20 mouse cellular contexts compared by ENCODE assay signal in the genomic region with DNA sequence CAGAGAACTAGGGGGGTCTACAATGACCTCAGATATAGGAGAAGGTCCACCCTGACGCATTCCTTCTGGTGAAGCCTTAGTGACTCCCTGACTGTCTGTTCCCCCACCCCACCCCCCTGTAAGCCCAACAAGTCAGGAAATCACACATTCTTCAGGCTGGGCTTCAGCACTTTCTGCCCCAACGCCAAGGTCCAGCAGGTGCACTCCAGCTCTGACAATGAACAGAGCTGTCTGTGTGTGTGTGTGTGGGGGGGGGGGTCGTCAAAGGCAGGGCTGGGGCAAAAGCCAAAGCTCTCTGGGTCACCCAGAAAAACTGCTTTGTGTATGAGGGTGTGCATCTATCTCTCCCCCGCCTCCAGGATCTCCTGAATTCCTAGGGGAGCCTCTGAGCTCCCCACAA. TPM values are rescaled to one million over a fixed set of nuclear protein-coding genes. Genes with fewer than 3 reads are reported as not detected.
DNase-seq lines count a peak whose midpoint lies in the region; ATAC-seq and TF ChIP-seq lines count a peak whose summit lies in the region.
"Had no signal": no experiment of that assay in that cellular context is flagged by ENCODE, and none has a peak within 500 bp of the region (broad histone marks: within the 10 kb centered on the region; RNA-seq: fewer than 3 reads in every experiment).

No protein-coding gene starts in this region.

- no peaks in the 10 kb centered on the region for H3K36me3 ChIP-seq in kidney, adult 2 months (ENCODE audit: control insufficient read depth, insufficient read depth, low read length)
- H3K36me3 ChIP-seq in kidney, embryonic 14.5 days (ENCODE audit: control insufficient read depth, insufficient read depth, low read length), result no peaks in the 10 kb centered on the region
- H3K36me3 ChIP-seq in midbrain, embryonic 11.5 days (ENCODE audit: control insufficient read depth, insufficient read depth, low read length), result no peaks in the 10 kb centered on the region
- H3K36me3 ChIP-seq in midbrain, embryonic 13.5 days, result no peaks in the 10 kb centered on the region
- H3K36me3 ChIP-seq in stomach, postnatal 0 days (ENCODE audit: control insufficient read depth, insufficient read depth, low read length), result no peaks in the 10 kb centered on the region
- H3K36me3 ChIP-seq: embryonic facial prominence, embryonic 13.5 days; forebrain, embryonic 12.5 days; heart, embryonic 15.5 days had no signal

- peak; percentile 32 for DNase-seq in kidney, adult 2 months
- peak; percentile 59 for DNase-seq in midbrain, embryonic 11.5 days (ENCODE audit: low spot score, missing footprints)
- no peak for DNase-seq in stomach, postnatal 0 days (ENCODE audit: low spot score)
- DNase-seq in layer of hippocampus, adult 11-12 months (ENCODE audit: low spot score), result no peak
- DNase-seq: adrenal gland, postnatal 25 days; cerebellum, adult 18-20 months; cerebellum, adult 9-11 months; cerebellum, postnatal 36 days; gastrocnemius, postnatal 14 days; heart, adult 2 months; heart, postnatal 14 days had no signal

- H3K9me3 ChIP-seq in kidney, embryonic 14.5 days (ENCODE audit: control insufficient read depth, low read length), result no peaks in the 10 kb centered on the region
- H3K9me3 ChIP-seq in midbrain, embryonic 11.5 days (ENCODE audit: control insufficient read depth, low read length), result no peaks in the 10 kb centered on the region
- no peaks in the 10 kb centered on the region for H3K9me3 ChIP-seq in midbrain, embryonic 13.5 days
- H3K9me3 ChIP-seq in stomach, postnatal 0 days (ENCODE audit: control insufficient read depth, low read length), result no peaks in the 10 kb centered on the region
- H3K9me3 ChIP-seq: embryonic facial prominence, embryonic 13.5 days; forebrain, embryonic 12.5 days; heart, embryonic 15.5 days had no signal

- peaks cover 46% of the 10 kb centered on the region for H3K4me1 ChIP-seq in kidney, adult 2 months (ENCODE audit: control insufficient read depth, insufficient read depth, low read length)
- H3K4me1 ChIP-seq in kidney, embryonic 14.5 days (ENCODE audit: control insufficient read depth, insufficient read depth, low read length), result 0 out of 2 replicates have a peak, but pooled peaks cover 7% of the 10 kb centered on the region
- H3K4me1 ChIP-seq in midbrain, embryonic 11.5 days (ENCODE audit: control insufficient read depth, insufficient read depth, low read length), result peaks cover 2% of the 10 kb centered on the region; the same call in 1 of the 2 replicates
- peaks cover 11% of the 10 kb centered on the region for H3K4me1 ChIP-seq in midbrain, embryonic 13.5 days (replicated peaks)
- peaks cover 6% of the 10 kb centered on the region; the same call in 1 of the 2 replicates for H3K4me1 ChIP-seq in stomach, postnatal 0 days (replicated peaks; ENCODE audit: control insufficient read depth, insufficient read depth)

- H3K27ac ChIP-seq in kidney, adult 2 months (ENCODE audit: insufficient read depth, low read depth, low read length), result peak overlapping the region; percentile 88
- H3K27ac ChIP-seq in kidney, embryonic 14.5 days (ENCODE audit: low read depth, low read length), result no peak overlapping the region
- no peak overlapping the region for H3K27ac ChIP-seq in midbrain, embryonic 11.5 days (ENCODE audit: low read depth, low read length)
- no peak overlapping the region for H3K27ac ChIP-seq in midbrain, embryonic 13.5 days
- peak overlapping the region; percentile 45; the same call in 1 of the 2 replicates for H3K27ac ChIP-seq in stomach, postnatal 0 days (replicated peaks)
- H3K27ac ChIP-seq: embryonic facial prominence, embryonic 13.5 days; forebrain, embryonic 12.5 days; heart, adult 2 months; heart, embryonic 15.5 days had no signal

- TF ChIP-seq EP300 in stomach, postnatal 0 days (optimal IDR thresholded peaks at IDR 0.05), result no peak

- no peak for TF ChIP-seq CTCF in kidney, adult 2 months (conservative IDR thresholded peaks at IDR 0.05; ENCODE audit: insufficient read depth, insufficient read length, low read depth, low read length)
- TF ChIP-seq CTCF in stomach, postnatal 0 days (IDR thresholded peaks at IDR 0.05; ENCODE audit: low read depth), result no peak

- no peak for TF ChIP-seq POLR2A in kidney, adult 2 months (IDR thresholded peaks at IDR 0.05; ENCODE audit: low read depth, low read length)

- peak overlapping the region; percentile 49 for H3K4me3 ChIP-seq in kidney, adult 2 months (ENCODE audit: insufficient read depth, low read depth, low read length)
- no peak overlapping the region for H3K4me3 ChIP-seq in kidney, embryonic 14.5 days (ENCODE audit: low read length)
- H3K4me3 ChIP-seq in midbrain, embryonic 11.5 days (ENCODE audit: low read depth, low read length), result no peak overlapping the region
- no peak overlapping the region for H3K4me3 ChIP-seq in midbrain, embryonic 13.5 days (replicated peaks)
- H3K4me3 ChIP-seq in stomach, postnatal 0 days (ENCODE audit: low read depth, low read length), result no peak overlapping the region
- H3K4me3 ChIP-seq: embryonic facial prominence, embryonic 13.5 days; forebrain, embryonic 12.5 days; heart, adult 2 months; heart, embryonic 15.5 days had no signal

- H3K4me2 ChIP-seq in kidney, embryonic 14.5 days (replicated peaks; ENCODE audit: low read depth, low read length), result no peak overlapping the region
- no peak overlapping the region for H3K4me2 ChIP-seq in midbrain, embryonic 11.5 days
- no peak overlapping the region for H3K4me2 ChIP-seq in midbrain, embryonic 13.5 days (replicated peaks)
- peak overlapping the region; percentile 35 for H3K4me2 ChIP-seq in stomach, postnatal 0 days (replicated peaks; ENCODE audit: low read depth)
- H3K4me2 ChIP-seq: embryonic facial prominence, embryonic 13.5 days; forebrain, embryonic 12.5 days; heart, embryonic 11.5 days; heart, embryonic 15.5 days had no signal

- no peaks in the 10 kb centered on the region for H3K27me3 ChIP-seq in kidney, adult 2 months (replicated peaks; ENCODE audit: control insufficient read depth, insufficient read depth, low read length)
- H3K27me3 ChIP-seq in kidney, embryonic 14.5 days (ENCODE audit: control insufficient read depth, insufficient read depth, low read length), result peaks cover 9% of the 10 kb centered on the region; the same call in 1 of the 2 replicates
- H3K27me3 ChIP-seq in midbrain, embryonic 11.5 days (ENCODE audit: control insufficient read depth, insufficient read depth, low read length), result peaks cover 22% of the 10 kb centered on the region
- H3K27me3 ChIP-seq in midbrain, embryonic 13.5 days, result peaks cover 34% of the 10 kb centered on the region
- H3K27me3 ChIP-seq in stomach, postnatal 0 days (ENCODE audit: control insufficient read depth, insufficient read depth, low read length), result no peaks in the 10 kb centered on the region
- H3K27me3 ChIP-seq: Patski had no signal

- WGBS in kidney, adult 2 months, result 30% methylated on average over 4 of the region's 4 CpGs
- WGBS in kidney, embryonic 14.5 days, result 33% methylated on average over 4 of the region's 4 CpGs
- WGBS in midbrain, embryonic 11.5 days, result 54% methylated on average over 4 of the region's 4 CpGs
- WGBS in midbrain, embryonic 13.5 days, result 72% methylated on average over 4 of the region's 4 CpGs
- WGBS in stomach, postnatal 0 days, result 39% methylated on average over 4 of the region's 4 CpGs

- H3K9ac ChIP-seq in kidney, embryonic 14.5 days (ENCODE audit: low read depth, low read length), result no peak overlapping the region
- H3K9ac ChIP-seq in midbrain, embryonic 11.5 days (ENCODE audit: low read length), result no peak overlapping the region
- H3K9ac ChIP-seq in midbrain, embryonic 13.5 days (replicated peaks), result no peak overlapping the region
- 0 out of 2 replicates have a peak overlapping the region, but pooled peaks have one; percentile 31 for H3K9ac ChIP-seq in stomach, postnatal 0 days (ENCODE audit: low read length)
- H3K9ac ChIP-seq: embryonic facial prominence, embryonic 13.5 days; forebrain, embryonic 12.5 days; heart, embryonic 15.5 days had no signal

- no peak for ATAC-seq in kidney, embryonic 14.5 days (ENCODE audit: low FRiP score, low TSS enrichment)
- no peak for ATAC-seq in midbrain, embryonic 11.5 days (ENCODE audit: low FRiP score)
- ATAC-seq in midbrain, embryonic 13.5 days, result no peak
- ATAC-seq in stomach, postnatal 0 days (ENCODE audit: low FRiP score, low TSS enrichment), result no peak
- ATAC-seq: activated CD4-positive, CD25-positive, alpha-beta regulatory T cell, adult 4 months; forebrain, embryonic 16.5 days; Patski had no signal

RNA-seq across cellular contexts. Expression of gene Paqr5, which starts 2.8 kb away (rescaled TPM):
- polyA plus RNA-seq in kidney, adult 2 months (2012; rRNA removed), result 315 and 347 TPM in 2 replicates
- polyA plus RNA-seq in kidney, embryonic 14.5 days (2014; fragmentation: Nextera tagmentation; extraction: Ambion mirVana), result 11.0 and 17.0 TPM in 2 replicates
- polyA plus RNA-seq in midbrain, embryonic 11.5 days (2014; fragmentation: Nextera tagmentation; extraction: Ambion mirVana), result 0.26 and 0.37 TPM in 2 replicates
- 0.39 and 0.75 TPM in 2 replicates for polyA plus RNA-seq in midbrain, embryonic 13.5 days (2015; fragmentation: Nextera tagmentation; extraction: Ambion mirVana)
- polyA plus RNA-seq in stomach, postnatal 0 days (2015; fragmentation: Nextera tagmentation; extraction: Ambion mirVana), result 92.5 and 97.2 TPM in 2 replicates

Comparison
In these comparisons a context has a peak if more than half of its experiments do, and no peak if none do; other contexts are left out.
1. H3K27ac ChIP-seq: peak in kidney, adult 2 months (single experiment) and stomach, postnatal 0 days (single experiment); none in kidney, embryonic 14.5 days (single experiment), midbrain, embryonic 11.5 days (single experiment) and midbrain, embryonic 13.5 days (single experiment).
2. DNase-seq: peak in kidney, adult 2 months (single experiment) and midbrain, embryonic 11.5 days (single experiment); none in stomach, postnatal 0 days (single experiment) and layer of hippocampus, adult 11-12 months (single experiment).